Mouse (Mus musculus): ENCODE data around the gene Apol6.

- TF ChIP-seq USF1 (IDR thresholded peaks at IDR 0.05; ENCODE audit: low read depth, low read length), result no peak
- no peak for TF ChIP-seq CTCF (conservative IDR thresholded peaks at IDR 0.05 in 1 of 2, IDR thresholded peaks at IDR 0.05 in 1 of 2; ENCODE audit: low read depth in 2 of 2, low read length in 2 of 2)
- TF ChIP-seq ZMIZ1 (IDR thresholded peaks at IDR 0.05; ENCODE audit: low read depth, low read length), result no peak
- TF ChIP-seq EP300 (IDR thresholded peaks at IDR 0.05; ENCODE audit: low read length), result no peak
- TF ChIP-seq POLR2A (IDR thresholded peaks at IDR 0.05; ENCODE audit: low read depth, low read length), result no peak
- TF ChIP-seq MAFK (IDR thresholded peaks at IDR 0.05; ENCODE audit: insufficient replicate concordance, low read length), result no peak
- no peak for TF ChIP-seq MEF2A (IDR thresholded peaks at IDR 0.05; ENCODE audit: borderline replicate concordance, low read depth, low read length)
- TF ChIP-seq TCF12 (IDR thresholded peaks at IDR 0.05; ENCODE audit: low read depth, low read length), result no peak
- TF ChIP-seq ZC3H11A (IDR thresholded peaks at IDR 0.05; ENCODE audit: low read depth, low read length), result no peak
- TF ChIP-seq SMC3 (IDR thresholded peaks at IDR 0.05; ENCODE audit: low read depth, low read length), result no peak
- no peak for TF ChIP-seq MAZ (IDR thresholded peaks at IDR 0.05; ENCODE audit: low read depth, low read length)
- no peak for TF ChIP-seq E2F4 (IDR thresholded peaks at IDR 0.05; ENCODE audit: insufficient replicate concordance, low read depth, low read length)
These were observed 7.6 kb upstream of the Apol6 start for GRCm38 (mm10) chr15:77036989-77037277.

Measured in CH12.LX (cell line).